Mouse (Mus musculus) spleen, embryonic (tissue): ENCODE measurements at regions not wholly inside any gene's neighbourhood (a gene's known extent, or its start where the extent isn't known, plus 50 kb on each side); places are given as distances from the start of the nearest gene placed in this dataset.
"Not testable (repeated sequence)": the region's sequence is repeated elsewhere in the genome, so short reads cannot be mapped to it uniquely, and the experiment has no call there.

Experiments
- CTCF ChIA-PET: fragments of 350-600 bp; sonication (Branson Sonifier 250); formaldehyde crosslinking; loops from one replicate; lab custom pipeline; 2022; lab: Charles Lee

DNA sequence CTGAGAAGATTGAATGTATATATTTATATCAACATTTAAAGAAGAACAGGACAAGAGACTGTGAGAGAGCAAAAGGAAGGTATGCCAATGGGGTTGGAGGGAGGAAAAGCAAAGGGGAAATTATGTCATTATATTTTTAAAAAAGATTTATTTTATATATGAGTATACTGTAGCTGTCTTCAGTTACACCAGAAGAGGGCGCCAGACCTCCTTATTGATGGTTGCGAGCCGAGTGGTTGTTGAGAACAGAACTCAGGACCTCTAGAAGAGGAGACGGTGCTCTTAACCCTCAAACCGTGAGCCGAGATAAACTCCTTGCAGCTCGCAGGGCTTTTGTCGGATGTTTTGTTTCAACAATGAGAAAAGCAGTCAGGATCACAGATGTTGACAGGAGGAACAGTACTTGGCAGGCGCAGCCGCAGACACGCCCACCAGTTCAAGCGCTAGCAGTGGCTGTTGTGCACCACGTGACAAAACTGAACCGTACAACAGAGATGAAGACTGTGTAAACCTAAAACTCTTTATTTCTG is 158.7 kb downstream of the Mat2b start:
- CTCF ChIA-PET, result no interaction called here

DNA sequence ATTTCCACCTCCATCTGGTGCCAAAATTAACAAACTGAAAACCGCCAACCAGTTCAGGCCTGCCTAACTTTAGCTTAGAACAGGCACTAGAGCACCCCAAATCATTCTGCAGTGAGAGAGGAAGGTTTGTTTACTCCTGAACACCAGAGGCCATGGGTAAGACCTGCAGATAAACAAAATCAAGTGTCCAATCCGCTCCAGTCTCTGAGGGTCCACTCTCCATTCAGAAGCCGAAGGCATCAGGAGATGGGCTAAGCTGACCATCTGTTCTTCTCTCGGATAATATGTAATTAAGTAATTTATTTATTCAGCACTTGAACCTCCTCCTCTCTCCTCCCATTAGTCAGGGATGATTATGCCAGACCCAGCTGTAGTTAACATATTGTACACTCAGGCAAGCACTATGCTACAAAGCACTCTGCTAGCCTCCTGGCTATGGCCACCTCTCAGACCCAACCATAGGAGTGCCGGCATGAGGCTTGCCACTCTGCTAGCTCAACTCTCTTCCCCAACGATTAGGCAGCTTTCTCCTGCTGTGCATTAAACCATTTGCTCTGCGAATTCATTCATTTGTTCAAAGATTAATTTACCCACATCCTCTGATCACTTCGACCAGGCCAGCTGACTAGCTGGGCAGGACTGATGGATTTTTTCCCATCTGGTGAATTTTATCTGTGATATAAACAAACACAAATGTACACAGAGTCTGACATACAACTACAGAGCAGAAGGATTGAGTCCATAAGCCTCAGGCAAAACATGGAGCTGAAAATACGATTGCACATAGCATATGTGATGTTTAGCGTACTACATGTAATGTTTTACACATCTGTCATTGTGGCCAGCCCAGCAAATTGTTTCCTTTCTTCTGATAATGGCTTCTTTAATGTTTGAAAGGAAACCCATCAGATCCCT is 184.4 kb downstream of the Mat2b start:
- CTCF ChIA-PET, result no interaction called here

DNA sequence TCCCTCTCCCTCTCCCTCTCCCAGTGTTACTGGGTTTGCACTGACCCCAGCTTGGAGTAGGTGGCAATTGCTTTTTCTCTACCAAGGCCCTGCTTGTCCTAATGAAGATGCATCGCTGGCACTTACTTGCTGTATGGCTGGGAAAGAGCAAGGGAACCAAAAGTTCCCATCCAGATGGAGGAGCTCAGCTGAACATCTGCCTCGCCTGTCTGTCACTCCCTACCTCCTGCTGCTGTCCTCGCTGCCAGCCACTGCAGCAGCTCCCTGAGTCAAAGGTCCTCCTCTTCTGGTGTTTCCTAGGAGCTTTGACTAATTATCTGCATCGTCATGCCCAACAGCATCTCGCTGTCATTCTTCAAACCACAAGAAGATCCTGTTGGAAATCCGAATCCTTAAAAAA is 203.4 kb downstream of the Mat2b start:
- CTCF ChIA-PET, result no interaction called here

DNA sequence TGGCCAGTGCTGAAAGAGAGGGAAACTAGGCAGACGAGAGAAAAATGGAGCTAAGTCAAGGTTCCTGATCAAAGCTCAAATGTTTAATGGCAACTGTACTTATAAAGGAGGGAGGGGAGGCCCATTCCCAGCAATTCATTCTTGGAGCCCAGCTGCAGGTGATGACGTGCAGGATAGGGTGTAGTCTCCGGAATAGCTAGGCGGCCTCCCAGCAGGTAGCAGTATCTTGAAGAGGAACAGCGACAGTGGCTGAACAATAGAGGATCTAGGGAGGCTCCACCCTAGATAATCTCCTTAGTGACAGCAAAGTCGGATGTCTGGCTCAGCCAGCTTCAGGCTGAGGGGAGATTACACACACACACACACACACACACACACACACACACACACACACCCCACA is 216.8 kb downstream of the Mat2b start:
- CTCF ChIA-PET, result not testable (repeated sequence)

DNA sequence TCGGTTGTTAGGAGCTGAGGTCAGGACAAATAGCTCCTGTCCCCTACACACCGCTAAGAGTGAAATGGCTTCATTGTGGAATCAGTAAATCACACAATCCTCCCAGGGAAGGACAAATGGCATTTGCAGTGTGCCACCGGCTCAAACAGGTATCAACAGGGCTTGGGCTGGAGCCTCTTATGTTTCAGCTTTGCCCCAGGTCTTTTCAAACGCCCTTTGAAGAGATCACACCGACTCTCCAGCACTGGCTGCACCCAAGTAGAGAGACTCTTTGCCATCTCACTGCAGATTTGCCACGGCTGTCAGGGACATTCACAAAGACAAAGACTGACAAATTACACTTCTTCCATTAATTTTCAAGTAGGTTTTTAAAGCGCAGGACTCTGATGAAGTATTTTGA is 217.7 kb downstream of the Mat2b start:
- CTCF ChIA-PET, result no interaction called here

DNA sequence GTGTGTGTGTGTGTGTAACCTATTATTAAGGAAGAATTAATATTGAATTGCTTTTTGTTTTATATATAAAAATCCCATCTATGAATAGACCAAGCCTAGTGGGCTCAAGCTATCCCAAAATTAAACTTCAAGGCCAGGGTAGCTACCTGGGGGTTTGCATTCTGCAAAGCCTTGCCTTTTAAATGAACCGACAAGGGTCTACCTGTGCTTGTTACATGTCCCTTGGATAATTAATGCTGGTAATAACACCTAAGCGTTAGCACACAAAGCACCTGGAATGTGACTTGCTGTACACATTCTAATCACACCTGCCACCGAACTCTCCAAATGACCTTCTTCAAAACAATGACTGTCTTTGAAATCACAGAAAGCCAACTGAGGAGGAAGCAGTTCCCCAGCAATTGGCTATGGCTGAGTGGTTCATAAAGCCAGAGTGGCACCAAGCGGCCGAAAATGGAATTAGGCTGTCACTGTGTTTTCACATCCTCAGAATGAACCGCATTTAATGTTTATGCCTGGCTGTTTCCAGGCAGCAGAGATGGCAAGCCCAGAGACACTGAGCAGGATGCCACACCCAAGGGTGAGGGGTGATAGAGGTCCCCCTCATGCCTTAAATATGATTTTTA is 225.8 kb downstream of the Mat2b start:
- CTCF ChIA-PET, result no interaction called here

DNA sequence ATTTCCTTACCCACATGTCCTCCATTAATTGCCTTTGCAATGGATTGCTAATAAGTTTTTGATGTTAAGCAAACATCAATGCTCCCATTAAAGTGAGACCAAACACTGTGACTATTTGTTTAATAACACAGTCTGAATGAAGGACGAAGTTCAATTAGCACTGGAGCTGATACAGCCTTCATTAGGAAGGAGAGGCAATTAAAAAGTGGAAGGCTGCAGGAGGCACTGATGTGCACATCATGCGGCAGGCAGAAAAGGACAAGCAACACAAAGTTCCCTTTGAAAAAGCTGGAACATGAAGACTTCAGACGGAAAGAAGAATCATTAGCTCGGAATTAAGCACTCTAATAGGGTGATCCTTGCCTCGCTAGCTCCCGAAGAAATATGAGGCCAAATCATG is 238.4 kb downstream of the Mat2b start:
- CTCF ChIA-PET, result no interaction called here

DNA sequence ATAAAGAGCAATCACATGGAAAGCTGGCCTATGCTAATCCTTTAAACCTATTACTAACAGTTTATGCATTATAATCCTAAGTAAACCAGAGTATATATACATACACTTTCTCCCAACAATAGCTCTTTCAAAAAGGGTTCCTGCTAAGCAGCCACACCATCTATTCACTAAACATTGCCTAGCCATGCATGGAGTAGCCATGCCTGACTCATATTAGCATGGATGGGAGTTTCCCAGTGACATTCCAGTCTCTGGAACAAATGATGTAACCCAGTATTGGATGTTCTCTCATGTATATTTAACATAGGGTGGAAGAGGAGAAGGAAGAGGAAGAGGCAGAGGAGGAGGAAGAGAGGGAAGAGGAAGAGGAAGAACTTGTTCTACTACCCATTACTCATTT is 240.0 kb downstream of the Mat2b start:
- CTCF ChIA-PET, result not testable (repeated sequence)

DNA sequence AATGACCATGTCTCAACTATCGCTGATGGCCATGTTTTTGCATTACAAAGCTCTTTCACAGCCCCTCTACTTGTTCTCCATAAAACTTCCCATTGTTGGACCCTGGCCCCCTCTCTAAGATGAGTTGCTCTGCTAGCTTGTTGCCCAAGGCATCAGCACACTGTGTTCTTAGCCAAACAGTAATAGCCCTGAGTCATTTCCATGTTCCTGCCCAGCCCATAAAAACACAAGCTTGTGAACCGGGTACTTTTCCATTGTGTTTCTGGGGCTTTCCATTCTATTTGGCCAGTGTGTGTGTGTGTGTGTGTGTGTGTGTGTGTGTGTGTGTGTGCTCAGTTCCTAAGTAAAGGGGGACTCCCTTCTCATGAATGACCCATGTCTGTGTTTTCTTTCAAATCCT is 248.2 kb downstream of the Mat2b start:
- CTCF ChIA-PET, result no interaction called here

DNA sequence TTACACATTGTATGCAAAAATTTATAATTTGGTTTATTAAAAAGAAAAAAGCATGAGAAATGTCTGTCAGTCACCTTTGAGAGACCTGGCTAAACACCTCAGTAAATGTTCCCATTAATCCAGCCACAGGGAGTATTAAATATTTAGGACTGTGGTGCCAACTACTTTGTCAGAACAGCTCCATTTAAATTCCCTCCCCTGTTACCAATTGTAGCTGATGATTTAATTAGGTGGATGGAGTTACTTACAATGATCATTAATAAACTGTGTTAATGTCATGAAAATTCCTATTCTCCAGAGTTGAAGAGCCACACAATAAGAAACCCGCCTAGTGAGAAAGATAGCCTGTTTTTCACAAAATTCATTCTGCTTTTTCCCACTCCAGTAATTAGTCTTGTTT is 261.0 kb downstream of the Mat2b start:
- CTCF ChIA-PET, result no interaction called here

DNA sequence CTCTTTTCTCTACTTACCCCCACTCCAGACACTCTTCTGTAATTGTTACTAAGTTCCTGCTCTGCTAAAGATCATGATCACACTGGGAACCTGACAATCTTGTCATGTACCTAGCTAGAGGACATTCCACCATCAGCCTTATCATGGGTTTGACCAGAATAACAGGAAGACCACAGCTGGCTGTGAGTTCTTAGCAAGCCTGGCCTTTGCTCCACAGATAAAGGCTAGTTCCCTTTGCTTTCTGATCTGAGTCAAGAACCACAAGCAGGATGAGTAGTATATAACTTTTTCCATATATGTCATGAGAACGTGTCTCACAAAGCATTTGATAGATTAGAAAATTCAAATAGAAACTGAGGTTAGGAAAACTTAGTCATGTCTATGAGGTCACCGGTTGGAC is 266.1 kb downstream of the Mat2b start:
- CTCF ChIA-PET, result no interaction called here

DNA sequence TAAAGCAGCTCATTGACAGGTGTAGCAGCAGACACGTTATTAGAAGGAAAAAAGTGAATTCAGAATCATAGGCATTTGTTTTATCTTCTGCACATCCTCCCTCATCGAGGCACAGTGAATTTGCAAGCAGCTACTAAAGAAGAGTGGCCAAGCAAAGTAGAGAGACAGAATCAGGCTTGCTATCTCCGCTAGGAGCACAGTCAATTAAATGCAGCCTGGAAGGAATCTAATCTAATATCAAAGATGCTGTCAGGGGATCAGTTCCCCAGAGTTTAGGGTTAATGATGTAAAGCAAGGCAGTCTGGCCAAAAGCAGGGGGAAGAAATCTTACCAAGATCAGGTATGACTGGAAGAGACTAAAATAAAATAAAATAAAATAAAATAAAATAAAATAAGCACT is 270.7 kb downstream of the Mat2b start:
- CTCF ChIA-PET, result interaction anchor here (0.6 kb wide), 1 partner anchor 1062 kb away, joined by 4 read pairs; no protein-coding TSS in a partner anchor

DNA sequence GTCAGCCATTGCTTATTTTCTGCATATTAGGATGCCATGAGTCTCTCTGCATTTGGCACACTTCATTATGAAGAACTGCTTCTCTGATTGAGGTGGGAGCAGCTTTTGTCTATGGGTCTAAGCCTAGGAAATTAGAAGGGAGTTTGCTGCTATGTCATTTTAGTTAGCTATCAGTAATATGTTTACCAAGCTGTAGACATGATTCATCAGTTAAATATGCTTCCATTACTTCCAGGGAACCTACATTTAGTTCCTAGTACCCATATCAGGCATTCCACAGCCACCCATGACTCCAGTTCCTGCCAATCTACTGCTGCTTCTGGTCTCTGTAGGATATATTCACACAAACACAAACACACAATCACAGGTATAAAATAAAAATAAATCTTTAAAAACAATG is 287.4 kb downstream of the Mat2b start:
- CTCF ChIA-PET, result no interaction called here

DNA sequence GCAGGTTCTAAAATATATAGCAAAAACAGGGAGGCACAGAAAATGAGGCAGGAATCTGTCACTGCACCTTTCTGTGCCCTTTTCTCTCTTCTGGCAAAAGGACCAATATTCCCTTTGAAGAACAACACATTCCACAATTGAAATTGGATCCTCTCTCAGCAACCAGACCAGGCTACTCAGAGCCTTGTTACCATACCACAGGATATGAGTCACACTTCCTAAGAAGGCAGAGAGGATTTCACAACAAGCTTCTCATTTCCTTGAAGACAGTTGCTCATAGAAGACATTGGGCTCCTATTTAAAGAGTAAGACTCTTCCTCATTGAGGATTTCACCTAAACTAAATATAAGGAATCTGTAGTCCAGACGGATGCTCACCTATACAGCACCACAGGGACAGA is 292.8 kb downstream of the Mat2b start:
- CTCF ChIA-PET, result interaction anchor here (0.6 kb wide), 1 partner anchor 356 kb away, joined by 3 read pairs; no protein-coding TSS in a partner anchor

DNA sequence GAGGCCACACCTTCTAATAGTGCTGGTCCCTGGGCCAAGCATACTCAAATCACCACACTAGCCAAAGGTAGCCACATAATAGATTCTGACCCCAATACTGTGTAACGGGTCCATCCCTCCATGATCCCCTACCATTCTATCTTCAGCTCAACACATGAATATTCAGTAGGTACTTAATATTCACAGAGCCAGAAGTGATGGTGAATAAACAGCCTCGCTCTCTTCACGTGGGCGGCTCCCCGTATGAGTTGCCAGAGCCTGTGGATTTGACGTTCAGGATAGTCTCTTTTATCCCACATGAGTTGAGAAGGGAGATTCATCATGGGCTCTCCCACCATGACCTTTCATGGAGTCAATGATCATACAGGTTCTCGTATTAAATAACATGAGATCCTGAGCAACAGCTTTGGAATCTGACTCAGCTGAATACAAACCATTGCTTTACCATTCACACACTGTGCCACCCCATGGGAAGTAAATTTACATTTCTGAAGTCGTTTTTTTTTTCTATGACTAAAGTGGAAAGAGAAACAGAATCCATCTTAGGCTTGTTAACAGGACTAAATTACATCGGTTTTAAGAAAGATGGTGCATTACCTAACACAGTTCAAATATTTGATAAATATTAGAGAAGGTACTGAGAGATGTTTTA is 297.4 kb downstream of the Mat2b start:
- CTCF ChIA-PET, result no interaction called here

DNA sequence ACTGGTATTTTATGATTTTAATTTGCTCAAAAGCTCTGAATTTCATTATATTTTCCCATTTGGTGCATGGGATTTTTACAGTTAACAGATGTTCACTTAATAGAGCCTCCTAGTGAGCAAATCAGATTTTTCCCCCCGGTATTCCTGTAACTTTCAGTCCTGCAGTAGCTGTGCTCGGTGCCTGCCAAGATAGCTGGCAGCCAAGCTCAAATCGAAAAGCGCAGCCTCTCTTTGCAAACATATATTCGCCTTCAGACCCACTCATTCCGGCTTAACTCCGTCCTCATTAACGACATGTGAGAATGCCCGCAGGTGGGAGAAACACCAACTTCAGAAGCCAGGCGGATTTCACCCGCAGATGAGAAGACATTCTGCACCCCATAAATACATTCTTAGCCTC is 299.7 kb downstream of the Mat2b start:
- CTCF ChIA-PET, result no interaction called here

DNA sequence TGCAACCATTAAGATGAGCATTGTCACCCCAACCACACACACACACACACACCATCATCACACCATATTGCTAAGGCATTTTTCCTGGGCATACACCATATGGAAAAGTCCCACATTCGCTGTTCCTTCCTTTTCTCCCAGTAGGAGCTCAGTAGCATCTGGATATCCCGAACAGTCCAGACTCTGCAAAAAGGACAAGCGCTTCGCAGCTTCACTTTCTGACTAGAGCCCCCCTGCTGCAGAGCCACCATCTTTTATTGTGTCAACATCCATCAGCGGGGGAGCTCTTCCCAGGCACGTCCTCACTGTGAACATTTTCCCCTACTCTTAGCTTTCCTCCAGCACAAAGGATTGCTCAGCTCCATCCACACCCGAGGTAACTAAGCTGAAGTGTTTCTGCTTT is 300.1 kb downstream of the Mat2b start:
- CTCF ChIA-PET, result no interaction called here

DNA sequence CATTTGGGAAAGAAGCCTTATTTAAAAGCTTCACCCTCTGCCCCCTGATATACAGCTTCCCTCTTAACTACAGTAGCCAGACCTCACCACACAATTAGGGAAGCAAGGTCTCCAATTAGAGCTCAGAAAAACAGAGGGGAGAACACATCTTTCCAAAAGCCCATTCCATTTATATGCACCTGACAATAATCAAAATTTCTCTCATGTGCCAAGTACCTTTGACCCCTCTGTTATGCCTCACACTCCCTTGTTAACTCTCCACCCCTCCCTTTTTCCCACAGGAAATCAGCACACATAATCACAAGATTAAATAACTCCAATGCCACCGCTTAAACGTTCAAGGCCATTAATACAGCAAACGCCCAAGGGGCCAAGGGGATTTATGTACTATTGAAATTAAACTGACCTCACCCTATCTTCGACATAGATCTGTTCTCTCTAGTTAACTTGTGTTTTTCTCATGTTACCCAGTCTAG is 300.7 kb downstream of the Mat2b start:
- CTCF ChIA-PET, result no interaction called here

DNA sequence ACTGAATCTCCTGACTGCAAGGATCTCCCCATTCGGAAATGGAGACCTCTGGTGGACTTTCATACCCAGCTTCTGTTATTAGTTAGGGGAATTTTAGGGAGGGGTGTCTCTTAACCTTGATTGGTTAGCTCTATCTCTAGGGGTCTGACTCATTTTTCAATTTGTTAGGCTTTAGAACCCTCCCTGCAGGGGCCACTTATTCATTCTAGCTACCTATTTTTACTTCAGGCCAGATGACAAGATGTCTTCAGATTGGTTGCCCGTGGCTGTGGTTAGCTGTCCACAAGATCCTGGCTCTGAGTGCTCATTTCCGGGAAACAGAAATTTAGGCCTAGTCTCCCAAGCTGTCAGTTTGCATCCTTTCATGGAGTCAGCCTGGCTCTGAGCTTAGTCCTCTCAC is 314.3 kb downstream of the Mat2b start:
- CTCF ChIA-PET, result no interaction called here

DNA sequence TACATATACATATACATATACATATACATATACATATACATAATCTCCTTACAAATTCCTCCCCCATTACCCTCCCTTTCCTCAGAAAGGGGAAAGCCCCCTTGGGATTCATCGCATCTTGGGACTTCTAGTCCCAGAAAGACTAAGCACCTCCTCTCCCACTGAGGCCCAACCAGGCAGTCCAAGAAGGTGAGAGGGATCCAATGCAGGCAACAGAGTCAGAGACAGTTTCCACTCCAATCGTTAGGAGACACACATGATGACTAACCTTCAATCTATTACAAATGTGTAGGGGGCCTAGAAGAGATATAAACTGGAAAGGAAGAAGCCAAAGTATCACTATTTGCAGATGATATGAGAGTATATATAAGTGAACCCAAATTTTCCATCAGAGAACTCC is 323.3 kb downstream of the Mat2b start:
- CTCF ChIA-PET, result no interaction called here

DNA sequence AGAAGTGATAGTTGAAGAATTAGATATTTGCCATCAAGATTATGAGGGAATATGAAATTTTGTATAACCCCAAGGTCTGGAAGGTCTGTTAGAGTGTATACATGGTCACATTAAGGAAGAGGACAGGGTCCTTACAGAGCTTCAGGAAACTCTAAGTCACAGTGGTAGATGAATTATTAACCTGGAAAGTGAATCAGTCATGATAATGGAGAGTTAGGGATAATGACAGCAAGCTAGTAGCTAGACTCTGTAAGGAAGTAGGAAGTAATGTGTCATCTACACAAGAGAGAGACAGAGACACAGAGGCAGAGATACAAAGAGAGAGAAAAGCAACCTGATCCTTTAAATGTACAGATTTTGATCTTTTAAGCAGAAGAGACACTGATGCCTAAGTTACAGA is 328.4 kb downstream of the Mat2b start:
- CTCF ChIA-PET, result no interaction called here

DNA sequence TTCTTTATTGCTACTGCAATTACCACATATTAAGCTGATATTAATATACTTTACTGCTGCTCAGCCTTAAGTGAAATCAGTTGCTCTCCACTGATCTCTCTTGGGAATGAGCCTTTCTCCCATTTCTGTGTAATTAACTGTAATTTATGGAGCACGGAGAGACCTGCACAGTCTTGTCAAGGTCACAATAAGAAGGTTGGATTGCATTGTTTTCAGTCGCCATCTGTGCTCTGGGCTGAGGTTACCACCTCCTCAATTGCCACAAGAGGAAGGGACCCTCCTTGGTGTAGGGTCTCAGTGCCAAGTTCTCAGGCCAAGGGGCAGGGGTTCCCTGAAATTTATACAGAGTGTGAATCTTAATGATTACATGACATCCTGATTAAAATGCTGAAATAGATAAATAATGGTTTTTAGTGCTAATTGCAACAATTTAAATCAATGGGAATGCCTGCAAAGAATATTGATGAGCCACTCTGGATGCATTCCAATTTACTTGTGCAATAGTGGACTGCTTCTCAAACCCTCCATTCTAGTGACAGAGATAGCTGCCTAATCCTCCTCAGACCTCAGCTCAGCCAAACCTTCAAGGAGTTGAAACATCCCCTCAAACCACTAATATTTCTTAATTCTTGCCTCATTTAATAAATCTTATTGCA is 332.3 kb downstream of the Mat2b start:
- CTCF ChIA-PET, result no interaction called here
